Mouse (Mus musculus) gastrocnemius, postnatal 4 days (tissue): ENCODE measurements around the gene Galnt4. TPM values are rescaled to one million over a fixed set of nuclear protein-coding genes. Genes with fewer than 3 reads are reported as not detected.
A peak's percentile ranks its signal among the peaks of the same experiment; 100 is the strongest.

Source experiments
- DNase-seq, 2 experiments: peaks; one replicate each; pipeline ENCODE4 v3.0.0; 2021 to 2022; ENCODE audit warnings: low spot score in 2 of 2, mixed read lengths in 2 of 2
- long read RNA-seq, 2 experiments: library from polyadenylated mRNA; stranded (forward); transcript quantifications; one replicate each; pipeline ENCODE4 v2.0.0; 2021
- total RNA-seq, 2 experiments: library from RNA; stranded (reverse); gene quantifications; 2 replicates each; pipeline ENCODE4 v1.2.3; 2021

The Galnt4 gene
- 1 to 10 TPM; 9.1 TPM for total RNA-seq
- long read RNA-seq, experiment 1, full-length matches to known transcripts = 14 of 14 reads
- long read RNA-seq, experiment 1, partial matches to known transcripts = 0 of 14 reads
- long read RNA-seq, experiment 1, other reads (novel, unspliced or antisense) = 0 of 14 reads
- long read RNA-seq, experiment 2, full-length matches to known transcripts = 17 of 17 reads
- long read RNA-seq, experiment 2, partial matches to known transcripts = 0 of 17 reads
- long read RNA-seq, experiment 2, other reads (novel, unspliced or antisense) = 0 of 17 reads

DNA sequence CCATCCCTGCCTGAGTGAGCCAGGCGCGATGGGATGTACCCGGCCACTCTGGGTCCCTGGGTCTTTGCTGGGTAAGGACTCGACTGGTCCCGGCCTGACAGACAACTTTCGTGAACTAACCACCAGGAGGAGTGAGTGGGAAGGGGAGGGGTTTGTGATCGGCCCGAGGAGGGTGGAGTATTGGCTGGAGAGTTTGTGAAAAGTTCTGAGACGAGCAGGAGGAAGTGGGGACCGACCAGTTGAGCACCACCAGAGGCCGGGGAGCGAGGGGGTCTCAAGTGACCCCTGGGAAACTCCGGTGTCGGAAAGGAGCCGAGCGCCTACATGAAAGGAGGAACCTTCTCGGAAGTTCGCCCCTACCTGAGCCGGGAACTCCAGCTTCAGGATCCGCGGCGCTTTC lies at the start of gene Galnt4:
Gene Galnt4 (plus strand): TSS at position 196 of the 400 bp plus-strand sequence.
- peak; percentile 59 to 76 for DNase-seq

DNA sequence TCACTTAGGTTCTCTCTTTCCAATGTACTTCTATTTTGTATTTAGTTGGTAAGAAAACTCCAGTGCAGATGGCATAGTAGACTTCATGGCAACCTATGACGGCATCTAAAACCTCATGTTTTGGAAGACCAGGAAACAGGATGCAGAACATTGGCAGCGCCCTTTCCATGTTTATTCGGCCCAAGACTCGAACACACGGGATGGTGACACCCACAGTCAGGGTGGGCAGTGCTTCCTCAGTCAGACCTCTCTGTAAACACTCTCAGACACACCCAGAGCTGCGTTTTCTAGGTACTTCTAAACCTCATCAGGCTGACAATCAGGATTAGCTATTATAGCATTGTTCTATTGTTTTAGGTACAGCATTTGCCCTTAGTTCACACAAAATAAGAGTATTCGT lies 47.4 kb upstream of the Galnt4 start:
- DNase-seq = no peak

DNA sequence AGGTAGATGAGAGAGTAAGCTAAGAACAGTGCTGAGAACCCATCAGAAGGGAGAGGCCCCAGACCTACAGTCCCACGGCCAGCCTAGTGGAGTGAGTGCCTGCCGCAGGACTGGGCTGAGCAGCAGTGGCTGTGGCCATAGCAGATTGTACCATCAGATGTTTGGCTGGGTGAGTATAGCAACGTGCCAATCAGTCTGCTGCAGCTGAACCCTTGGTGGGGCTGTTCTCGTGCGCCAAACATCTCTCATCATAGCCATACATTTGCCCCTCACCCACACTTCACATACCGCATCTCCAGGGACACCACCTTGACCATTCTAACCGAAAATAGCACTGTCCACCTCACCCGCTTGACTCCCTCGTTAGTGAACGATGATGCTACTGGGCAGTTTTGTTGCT lies 46.5 kb upstream of the Galnt4 start:
- DNase-seq = no peak

DNA sequence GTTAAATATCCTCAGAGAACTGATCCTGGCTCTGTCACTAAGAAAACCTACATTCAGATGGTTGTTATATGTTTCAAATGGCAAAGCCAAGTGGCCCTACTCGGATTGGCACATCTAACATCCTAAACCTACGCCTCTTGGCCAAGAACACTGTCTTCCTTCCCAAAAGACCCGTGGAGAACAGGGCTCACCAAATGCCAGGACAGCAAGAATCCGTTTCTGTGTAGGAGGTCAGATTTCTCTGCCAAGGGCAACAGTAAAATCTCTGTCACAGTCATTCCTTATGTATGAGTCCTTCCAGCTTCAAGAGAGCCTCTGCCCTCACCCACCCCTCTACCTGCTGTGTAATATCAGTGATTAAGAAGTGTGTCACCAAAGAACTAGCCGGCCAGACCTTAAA lies 45.4 kb upstream of the Galnt4 start:
- DNase-seq = no peak

DNA sequence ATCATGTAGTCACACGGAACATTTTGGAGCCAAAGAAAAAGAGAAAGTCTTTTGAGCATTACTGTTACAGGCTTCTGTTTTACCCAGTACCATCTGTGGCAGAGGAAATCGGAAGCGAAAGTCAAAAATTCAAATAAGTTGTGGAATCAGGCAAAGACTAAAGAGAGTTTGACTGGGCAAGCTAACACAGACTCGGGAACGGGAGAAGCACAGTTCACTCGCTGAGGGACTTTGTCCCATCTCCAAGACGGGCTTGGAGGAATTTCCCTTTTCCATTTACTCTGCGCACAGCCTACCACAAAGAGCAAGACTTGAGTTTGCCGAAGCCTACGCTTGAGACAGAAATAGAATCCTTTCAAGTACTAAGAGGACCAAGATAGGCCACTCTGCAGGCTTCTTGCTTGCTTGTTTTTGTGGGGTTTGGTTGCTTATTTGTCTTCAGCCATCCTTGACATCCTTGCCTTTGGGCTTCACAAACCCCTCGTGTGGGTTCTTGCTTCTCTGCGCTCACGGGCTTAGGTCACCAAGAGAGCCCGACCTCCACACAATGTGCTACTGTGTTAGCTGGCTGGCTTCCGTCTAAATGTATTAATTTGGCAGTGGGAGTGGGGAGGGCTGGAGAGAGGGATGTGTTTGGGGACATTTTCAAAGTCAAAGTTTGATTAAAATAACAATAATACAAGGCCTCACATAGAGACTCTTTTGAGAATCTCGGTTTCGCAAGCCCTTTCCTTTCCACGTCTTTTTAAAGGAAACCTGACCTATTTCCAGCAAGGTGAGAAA lies 31.7 kb upstream of the Galnt4 start:
- DNase-seq = no peak

DNA sequence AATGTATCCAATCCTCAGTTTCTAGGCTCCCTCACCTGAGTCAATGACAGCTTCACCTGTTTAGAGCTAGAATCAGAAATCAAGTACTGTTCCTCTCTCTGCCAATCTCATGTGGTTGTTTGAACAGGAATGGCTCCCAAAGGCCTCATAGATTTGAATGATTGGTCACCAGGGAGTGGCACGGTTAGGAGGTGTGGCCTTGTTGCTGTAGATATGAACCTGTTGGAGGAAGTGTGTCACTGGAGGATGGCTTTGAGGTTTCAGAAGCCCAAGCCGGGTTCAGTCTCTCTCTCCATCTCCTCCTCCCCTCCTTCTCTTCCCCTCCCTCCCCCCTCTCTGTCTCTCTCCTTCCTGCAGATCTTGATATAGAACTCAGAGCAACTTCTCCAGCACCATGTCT lies 29.3 kb upstream of the Galnt4 start:
- DNase-seq = no peak

DNA sequence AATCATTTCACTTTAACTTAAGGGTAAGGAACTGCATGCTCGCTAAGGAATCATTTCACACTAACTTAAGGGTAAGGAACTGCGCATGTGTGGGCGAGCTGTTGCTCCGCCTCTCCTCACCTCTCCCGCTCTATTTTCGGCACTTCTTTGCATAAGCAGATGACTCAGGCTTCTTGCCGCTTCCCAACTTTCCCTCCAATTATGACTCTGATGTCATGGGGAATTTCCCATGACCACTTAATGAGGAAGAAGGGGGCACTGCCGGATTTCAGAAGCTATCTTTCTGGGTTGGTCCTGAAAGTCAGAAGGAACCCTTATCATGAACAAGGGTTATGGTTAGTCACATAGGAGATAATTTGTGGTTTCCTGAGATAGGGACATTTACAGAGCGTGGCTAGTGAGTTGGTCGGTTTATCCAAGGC lies 26.4 kb upstream of the Galnt4 start:
- no peak for DNase-seq

DNA sequence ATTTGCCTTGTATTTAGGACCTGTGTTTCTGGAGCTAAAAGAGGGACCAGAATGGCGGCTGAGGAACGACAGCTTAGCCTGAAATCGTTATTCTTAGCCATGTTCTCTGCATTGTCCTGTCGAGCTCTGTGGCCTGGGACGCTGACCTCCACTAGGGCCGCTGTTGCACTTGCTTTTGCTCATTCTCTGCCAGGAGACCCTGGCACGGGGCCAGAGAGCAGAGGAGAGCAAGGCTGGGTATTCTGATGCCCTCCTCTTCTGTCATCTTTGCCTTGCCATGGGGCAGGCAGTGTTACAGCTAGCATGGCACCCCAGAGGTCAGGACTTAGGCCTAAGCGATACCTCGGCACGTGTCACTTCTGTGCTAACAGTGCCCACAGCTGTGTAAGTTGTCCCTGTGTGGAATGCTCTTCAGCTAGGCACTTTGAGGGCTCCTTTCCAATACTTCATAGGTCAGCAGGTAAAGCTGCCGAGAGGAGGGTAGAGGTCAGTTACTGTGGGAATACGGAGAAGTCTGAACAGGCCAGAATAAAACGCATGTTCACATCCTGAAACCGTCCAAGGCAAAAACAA lies 24.4 kb upstream of the Galnt4 start:
- DNase-seq = peak in 1 of 2 experiments; percentile 29

DNA sequence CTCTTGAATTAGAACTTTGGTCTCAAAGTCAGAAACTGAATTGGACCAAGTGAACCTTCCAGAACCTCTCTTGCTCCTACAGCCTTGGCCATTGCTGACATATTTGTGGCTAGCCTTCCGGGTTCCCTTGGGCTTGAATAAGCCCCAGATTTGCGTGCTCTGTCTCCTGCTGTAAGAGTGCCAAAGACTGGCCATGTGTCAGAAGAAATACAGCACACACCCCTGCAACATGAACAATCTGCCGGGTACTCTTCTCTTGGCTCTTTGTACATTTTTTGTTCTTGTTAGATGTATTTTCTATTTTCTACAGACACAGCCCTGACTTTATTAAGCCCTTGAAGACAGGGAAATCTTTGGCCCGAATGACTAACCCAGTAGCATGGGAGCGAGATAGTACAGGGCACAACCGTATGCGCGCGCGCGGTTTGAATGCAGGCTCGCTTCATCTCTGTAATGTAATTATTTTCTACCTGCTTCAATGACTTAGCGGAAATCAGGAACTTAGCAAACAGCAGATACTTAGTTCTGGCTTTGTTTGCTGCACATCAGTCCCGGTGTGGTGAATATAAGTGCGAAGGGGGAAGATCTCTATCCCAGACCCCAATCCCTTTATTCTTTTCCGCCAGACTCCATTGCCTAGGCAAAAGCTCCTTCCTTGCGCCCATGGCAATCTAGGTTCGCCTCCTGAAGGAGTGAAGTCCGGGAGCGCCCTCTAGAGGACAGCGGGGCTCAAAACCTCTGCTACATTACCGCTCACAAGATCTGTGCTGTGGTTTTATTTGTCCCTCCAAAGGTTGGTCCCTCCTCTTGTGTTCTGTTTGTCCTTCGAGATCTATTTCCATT lies 23.3 kb upstream of the Galnt4 start:
- peak; percentile 80 to 87 for DNase-seq

DNA sequence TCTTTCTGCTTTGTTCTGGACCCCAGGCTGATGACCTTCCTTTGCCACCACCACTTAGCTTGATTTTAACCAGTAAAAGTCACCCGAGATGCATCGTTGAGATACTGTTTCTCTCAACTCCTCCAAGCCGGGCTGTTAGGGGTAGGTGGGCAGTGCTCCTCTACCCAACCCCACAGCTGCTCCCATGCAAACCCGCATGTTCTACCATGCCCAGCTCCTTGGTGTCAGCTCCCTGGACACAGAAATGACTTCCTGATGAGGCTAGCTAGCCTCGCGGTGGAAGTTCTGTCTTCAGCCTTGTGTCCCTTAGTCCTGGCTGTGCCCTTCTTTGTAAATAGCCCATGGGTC lies 22.7 kb upstream of the Galnt4 start:
- DNase-seq = no peak

DNA sequence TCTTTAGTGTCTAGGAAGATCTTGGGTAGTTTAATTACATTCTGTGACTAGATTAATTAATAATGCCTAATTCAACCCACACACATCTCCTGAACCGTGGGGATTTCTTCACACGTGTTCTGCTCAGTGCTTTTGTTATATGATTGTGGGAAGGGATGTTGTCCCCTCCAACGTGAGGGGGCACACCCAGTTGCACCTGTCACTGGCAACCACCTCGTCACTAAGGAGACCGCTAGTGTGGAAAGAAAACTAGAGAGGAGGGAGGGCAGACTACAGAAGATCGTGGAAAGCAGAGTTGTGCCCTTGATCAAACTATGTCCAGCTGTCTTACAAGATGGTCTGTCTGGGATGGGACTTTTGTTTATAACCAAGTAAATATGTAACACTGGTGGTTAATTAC lies 21.9 kb upstream of the Galnt4 start:
- no peak for DNase-seq

DNA sequence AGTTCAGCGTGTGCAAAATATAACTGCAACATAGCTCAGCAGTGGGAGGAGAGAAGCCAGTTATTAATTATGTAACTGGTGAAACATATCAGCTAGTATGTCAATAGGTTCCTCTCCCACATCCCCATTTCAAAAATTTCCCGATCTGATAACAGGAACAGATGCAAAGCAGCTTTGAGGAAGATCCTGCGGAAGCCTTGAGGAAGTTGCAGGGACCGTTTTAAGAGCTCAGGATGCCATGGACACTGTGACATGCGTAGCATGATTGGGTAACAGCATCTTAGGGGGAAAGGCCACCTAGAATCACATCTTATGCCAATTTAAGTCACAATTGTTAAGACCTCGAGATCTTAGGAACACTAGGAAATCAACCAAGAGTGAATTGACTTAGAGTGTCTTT lies 18.1 kb upstream of the Galnt4 start:
- no peak for DNase-seq

DNA sequence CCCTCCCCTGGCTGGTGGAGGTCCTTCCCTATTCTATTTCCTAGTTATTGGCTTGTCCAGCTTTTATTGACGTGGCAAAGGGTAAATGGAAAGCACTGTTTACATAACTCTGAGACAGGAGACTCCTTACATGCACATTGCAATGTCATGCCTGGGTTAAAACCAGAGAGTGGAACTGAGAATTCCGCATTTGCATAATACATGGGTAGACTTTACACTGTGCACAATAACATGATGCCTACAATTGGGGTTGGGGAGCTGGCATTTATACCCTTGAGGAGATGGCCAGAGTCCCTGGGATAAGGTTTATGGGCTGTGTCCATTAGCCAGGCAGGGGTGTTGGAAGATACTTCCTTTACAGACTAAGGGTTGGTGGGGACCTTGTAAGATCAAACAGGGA lies 14.6 kb upstream of the Galnt4 start:
- no peak for DNase-seq

DNA sequence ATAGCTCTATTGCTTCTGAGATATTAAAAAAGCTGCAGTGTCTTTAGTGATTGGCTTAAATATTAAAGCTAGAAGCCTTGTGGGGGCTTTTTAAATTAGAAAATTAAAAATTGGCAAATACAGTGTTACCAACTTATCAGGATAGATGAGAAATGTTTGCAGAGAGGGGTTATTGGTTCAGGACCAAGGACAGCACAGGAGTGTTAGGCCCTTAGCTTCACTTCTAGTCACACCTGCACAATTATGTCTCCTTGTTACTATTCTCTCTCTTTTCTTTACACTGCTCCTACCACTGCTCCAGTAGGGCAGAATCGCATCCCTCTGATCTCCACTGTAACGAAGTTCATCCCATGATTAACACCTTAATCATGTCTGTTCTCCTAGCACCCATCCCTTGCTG lies 12.8 kb upstream of the Galnt4 start:
- no peak for DNase-seq

DNA sequence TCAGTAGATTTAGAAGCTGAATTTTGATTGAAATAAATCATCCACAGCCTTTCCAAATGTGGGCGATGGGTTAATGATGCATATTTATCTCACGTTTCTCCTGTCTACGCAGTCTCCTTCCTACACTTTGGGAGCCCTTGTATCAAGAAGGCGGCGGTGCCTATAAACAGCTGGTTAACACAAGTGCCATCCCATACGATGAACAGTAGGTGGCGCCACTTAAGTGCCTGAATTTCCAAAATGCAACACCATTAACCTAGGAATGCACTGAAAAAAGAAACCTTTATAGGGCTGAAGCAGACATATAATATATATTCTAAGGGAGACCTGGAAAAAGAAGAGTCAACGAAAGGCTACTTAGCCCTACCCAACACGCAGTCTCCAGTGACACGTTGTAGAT lies 10.6 kb upstream of the Galnt4 start:
- DNase-seq = no peak

DNA sequence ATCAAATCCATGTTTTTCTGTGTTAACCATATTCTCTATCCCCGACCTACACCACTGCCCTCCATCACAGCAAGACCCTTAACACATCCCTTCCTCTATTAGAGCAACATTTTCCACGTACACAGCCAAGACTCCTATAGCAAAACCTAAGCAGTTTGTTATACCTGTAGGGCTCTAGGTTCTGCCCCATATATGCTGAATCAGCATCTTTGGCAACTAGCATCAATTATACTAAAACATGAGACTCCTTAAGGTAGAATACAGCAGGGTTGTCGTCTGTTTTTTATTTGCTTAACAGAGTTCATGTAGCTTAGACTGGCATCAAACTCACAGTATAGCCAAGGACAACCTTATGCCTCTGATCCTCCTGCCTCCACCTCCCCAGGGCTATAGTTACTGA lies 2.4 kb upstream of the Galnt4 start:
- DNase-seq = no peak

DNA sequence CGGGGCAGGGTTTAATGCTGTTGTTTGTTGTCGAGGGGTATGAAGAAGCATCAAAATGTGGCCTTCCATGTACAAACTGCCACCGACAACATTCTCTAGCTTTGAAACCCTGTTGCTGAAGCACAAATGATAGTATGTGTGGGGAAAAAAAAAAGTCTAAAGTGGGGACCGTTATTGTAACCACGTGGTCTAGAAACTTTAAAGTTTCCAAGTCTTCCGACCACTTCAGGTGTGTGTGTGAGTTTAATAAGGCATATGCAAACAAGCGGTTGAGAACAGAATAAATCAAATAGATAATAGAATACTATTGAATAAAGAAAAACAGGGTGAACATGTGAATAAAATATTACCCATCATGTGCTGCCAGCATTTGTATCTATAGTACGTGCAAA lies 1.7 kb upstream of the Galnt4 start:
- DNase-seq = no peak

DNA sequence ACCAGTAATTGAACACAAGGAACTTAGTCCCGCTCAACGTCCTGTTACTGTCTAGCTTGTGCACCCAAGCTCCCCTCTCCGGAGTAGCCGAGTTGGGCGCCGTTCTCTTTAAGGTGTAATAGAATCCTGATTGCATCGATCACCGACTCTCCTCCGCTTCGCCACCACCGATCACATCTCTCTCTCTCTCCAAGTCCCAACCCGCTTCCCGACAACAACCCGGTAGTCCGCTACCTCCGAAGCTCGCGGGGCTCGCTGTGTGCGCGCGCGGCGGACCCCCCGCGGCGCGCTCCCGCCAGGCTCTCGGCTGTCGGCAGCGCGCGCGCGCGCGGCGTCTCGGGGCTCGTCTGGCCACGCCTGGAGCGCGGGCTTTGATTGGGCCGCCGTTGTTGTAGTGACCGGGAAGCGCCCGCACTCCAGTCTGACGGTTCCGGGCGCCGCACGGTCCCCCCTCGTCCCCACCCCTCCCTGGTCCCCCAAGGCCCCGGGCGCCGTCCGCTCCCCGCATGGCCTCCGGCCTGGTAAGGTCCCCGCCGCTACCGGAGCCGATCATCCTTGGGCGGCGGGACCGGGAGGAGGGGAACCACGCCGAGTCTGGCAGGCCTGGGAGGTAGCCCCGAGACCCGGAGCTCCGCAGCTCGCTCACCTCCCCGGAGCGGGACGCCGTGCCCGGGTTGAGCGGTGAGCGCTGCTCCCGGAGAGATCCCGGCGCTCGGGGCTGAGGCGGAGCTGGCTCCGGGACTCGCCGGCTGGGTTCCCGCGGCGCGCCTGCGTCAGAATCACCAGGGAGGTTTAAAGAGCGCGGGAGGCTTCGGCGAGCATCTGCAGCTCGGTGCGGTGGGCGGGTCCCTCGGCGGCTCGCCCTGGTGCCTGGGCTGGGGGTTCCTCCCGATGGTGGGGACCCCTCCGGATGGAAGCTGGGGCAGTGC lies 992 bp upstream of the Galnt4 start, which contains the start of gene Poc1b:
Gene Poc1b (plus strand): TSS at position 334 of the 929 bp plus-strand sequence.
- peak; percentile 74 to 88 for DNase-seq

DNA sequence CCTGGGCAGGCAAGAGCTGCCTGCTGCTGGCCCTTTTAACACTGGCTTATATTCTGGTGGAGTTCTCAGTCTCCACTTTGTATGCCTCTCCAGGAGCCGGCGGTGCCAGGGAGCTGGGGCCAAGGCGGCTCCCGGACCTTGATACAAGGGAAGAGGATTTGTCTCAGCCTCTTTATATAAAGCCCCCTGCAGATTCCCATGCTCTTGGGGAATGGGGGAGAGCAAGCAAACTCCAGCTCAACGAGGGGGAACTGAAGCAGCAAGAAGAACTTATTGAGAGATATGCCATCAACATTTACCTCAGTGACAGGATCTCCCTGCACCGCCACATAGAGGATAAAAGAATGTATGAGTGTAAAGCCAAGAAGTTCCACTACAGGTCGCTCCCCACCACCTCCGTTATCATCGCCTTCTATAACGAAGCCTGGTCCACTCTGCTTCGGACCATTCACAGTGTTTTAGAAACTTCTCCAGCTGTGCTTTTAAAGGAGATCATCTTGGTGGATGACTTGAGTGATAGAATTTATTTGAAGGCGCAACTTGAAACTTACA lies 548 bp downstream of the Galnt4 start:
- no peak for DNase-seq

DNA sequence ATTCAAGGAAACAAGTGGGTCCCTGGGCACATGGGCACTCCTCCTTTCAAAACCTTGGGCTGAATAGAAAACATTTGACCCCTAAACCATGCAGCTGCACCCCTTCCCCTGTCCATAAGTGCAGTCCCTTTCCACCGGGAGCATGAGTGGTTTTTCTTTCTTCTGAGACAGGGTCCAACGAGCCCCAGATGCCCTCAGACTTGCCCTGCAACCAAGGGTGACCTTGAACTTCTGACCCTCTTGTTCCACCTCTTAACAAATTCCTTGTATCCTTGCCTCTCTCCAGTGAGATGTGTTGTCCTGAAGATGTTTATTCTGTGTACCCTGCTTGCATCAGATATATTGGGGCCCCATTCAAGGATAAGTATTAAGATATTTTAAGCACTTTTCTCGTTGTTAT lies 5.6 kb downstream of the Galnt4 start:
- DNase-seq = no peak
